Mouse (Mus musculus) splenic B cell, adult 2 months (primary cell): ENCODE data around the gene Klc3.

ENCODE experiments used
- DNase-seq: peaks from one replicate; pipeline ENCODE4 v3.0.0-alpha.2; 2011; ENCODE audit warnings: low read depth, low spot score
- H3K27me3 ChIP-seq: 2 replicates; pipeline ENCODE4 v1.6.1; 2012; ENCODE audit warnings: mild to moderate bottlenecking, low read length, moderate library complexity, mixed read lengths; ENCODE audit not compliant: control insufficient read depth, poor library complexity, insufficient read depth, severe bottlenecking
- H3K36me3 ChIP-seq: 2 replicates; pipeline ENCODE4 v1.6.1; 2012; ENCODE audit warnings: mild to moderate bottlenecking, low read length, moderate library complexity, mixed read lengths; ENCODE audit not compliant: control insufficient read depth, poor library complexity, insufficient read depth, severe bottlenecking

Gene Klc3

DNA sequence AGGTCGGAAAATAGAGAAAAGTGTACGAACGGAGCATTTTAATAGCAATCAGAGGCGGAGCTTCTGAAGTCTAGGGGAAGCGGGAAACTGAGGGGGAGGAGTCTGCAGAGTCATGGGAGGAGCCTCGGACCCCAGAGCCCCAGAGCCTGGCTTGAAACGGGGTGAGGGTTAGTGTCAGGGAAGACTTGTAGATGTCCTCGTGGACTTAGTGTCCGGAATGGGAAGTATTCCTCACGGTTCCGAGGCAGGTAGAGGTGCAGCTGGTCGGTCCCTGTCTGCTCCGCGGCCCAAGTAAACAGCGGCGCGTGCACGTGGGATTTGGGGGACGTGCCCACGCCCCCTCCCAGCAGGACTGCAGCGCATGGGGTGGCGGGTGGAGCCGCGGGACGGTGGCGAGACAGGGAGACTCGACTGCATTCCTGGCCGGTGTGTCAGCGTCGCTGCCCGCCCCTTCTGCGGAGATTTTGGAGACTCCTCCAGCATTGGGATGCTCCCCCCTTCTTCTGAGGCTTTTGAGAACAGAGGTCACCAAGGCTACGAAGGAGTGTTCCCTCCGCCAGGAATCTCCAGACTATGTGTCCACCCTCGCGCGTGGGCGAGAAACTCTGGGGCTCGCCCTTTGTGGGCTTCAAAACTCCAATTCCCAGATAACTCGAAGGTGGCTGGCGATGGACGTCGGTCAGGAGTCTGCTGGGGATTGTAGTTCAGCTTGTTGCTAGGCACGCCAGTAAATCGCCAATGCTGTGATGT is 43.8 kb downstream of the Klc3 start:
- Histone ChIP-seq H3K27me3 (no peaks in the 10 kb centered on the region), H3K36me3 (no peaks in the 10 kb centered on the region)
- DNase-seq = peak; percentile 23

DNA sequence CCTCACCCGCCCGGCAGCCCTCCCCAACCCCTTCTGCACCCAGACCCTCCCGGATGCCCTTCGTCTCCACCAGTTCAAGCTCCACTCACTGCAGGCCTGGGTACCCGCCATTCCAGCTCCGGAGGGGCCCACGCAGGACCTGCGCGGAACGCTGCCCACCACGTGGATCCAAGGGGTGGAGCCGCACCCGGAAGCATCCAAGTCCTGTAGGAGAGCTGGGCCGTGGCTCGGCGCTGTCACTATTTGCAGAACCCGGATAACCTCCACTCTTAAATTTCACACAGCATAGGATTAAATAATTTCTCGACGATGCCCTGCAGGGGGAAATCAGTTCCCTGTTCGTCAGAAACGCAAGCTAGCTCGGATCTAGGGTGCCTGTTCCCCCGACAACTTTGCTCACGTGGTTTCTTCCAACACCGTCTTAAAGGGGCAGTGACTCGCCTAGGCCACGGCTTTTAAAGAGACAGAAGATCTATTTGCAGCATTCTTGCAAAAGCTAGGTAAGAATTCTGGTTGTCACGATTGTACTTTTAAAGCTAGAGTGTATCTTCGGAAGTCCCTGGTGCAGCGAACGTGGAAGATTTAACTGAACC is 44.5 kb downstream of the Klc3 start, which contains the start of the genes Cd3eap and Ppp1r13l:
Gene Cd3eap (minus strand): TSS at position 185 of the 593 bp plus-strand sequence.
Gene Ppp1r13l (plus strand): TSS at position 451 of the 593 bp plus-strand sequence.
- peak; percentile 89 for DNase-seq
- H3K27me3 ChIP-seq = no peaks in the 10 kb centered on the region

DNA sequence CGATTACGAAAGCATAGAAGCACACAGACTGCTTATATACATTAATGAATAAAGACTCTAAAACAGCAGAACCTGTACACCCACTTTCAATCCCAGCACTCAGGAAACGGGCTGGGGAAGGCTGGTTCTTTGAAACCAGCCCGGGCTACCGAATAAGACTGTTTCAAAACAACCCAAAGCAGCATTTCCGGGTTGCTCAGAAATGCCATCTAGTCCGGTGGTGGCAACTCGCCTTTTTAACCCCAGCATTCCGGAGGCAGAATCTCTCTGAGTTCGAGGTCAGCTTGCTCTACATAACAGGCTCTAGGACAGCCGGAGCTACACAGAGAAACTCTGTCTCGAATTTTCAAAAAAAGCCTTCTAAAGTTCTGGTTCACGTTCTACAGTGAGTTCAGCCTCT is 45.3 kb downstream of the Klc3 start:
- DNase-seq = no peak
- no peaks in the 10 kb centered on the region for H3K27me3 ChIP-seq
- no peaks in the 10 kb centered on the region for H3K36me3 ChIP-seq

More for the DNA sequence above, 44.5 kb downstream of the Klc3 start, which contains the start of the genes Cd3eap and Ppp1r13l:
- no peaks in the 10 kb centered on the region for H3K36me3 ChIP-seq

DNA sequence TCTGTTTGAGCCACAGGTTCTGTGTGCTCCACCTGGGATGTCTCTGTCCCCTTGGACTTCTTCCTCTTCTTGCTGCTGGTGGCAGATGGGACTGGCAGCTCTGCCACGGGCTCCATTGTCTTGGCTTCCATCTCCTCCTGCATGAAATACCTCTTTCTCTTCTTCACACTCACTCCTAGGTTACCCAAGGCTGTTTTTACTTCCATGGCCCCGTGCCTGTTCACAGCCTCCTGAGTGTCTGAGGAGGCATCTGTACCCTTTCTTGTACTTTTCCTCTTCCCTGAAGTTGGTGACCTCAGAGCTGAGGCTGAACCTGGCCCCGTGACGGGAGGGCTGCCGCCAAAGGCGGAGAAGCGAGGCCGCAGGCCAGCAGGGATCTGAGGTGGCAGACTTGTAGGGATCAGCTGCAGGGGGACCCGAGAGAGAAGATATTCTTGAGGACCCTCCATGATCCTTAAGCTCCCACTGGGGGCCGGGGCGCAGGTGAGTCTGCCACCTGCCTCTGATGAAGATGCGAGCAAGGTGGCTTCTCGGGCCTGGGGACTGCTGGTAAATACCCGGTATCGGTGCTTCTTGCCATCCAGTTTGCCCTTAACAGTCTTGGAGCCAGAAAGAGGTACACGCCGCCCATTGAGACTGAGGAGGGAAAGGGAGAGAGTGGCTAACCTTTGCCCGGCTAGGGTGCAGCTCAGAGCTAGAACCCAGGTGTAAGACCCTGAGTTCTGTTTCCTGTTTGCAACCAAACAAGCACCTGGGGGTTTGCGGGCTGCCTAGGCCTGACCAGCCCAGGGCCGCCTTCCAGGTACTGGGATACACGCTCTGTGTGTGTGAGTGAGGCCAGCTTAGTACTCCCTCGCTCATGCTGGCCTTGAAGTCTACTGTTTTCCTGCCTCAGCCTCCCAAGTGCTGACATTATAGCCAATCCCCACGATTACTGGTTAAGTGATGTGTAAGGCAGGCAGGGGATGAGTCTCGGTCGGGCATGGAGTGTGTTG is 46.2 kb downstream of the Klc3 start:
- Histone ChIP-seq H3K27me3 (no peaks in the 10 kb centered on the region), H3K36me3 (peaks cover 2% of the 10 kb centered on the region; the same call in 1 of the 2 replicates)
- DNase-seq = no peak

DNA sequence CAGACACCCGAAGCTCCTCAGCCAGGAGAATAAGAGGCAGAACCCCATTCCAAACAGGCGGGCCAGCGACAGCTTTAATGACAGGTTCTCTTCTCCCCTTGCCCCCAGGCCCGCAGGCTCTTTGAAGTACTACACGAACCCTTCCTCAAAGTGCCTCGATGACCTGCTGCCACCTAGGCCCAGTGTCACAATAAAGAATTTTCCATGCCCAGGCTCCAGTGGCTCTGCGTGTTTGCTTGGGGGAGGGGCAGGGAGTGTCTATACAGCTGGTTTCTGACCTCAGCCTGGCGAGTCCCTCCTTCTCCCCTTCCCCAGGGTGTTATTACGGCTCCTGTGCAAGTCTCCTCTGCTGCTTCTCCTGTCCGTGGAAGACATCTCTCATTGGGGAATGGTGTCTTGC is 47.6 kb downstream of the Klc3 start:
- DNase-seq = no peak
- Histone ChIP-seq H3K36me3 (peaks cover 2% of the 10 kb centered on the region), H3K27me3 (no peaks in the 10 kb centered on the region)

DNA sequence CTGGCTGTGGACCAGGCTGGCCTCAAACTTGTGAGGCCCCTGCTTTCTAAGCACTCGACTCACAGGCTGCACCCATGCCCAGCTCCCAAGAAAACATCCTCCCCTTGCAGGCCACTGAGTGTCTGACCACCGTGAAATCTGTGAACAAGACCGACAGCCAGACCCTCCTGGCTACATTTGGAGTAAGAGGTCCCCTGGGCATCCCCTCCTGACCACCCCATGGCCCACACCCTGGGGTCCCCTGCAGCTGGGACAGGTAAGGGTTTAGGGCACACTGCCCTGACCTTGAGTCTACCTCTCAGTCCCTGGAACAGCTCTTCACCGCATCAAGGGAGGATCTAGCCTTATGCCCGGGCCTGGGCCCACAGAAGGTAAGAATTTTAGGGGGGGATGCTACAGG is 48.9 kb downstream of the Klc3 start:
- no peak for DNase-seq
- peaks cover 3% of the 10 kb centered on the region for H3K36me3 ChIP-seq
- H3K27me3 ChIP-seq = no peaks in the 10 kb centered on the region

DNA sequence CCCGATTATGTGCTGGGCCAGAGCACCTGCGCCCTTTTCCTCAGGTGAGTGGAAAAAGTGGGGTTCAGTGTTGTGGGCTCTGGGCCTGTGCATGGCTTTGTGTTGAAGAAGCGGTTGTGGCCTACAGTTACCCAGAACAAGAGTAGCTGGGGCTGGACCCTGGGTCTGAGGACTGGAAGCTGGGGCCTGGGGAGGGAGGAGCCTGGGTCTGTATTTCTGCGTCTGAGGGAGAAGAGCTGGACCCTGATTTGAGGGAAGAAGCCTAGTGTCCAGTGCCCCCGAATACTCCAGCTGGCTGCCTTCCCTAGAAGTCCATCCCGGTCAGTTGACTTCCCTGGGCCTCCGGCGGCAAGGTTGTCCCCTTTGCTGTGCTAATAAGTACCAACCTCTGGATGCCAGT is 53.7 kb downstream of the Klc3 start:
- Histone ChIP-seq H3K36me3 (peaks cover 4% of the 10 kb centered on the region), H3K27me3 (no peaks in the 10 kb centered on the region)
- no peak for DNase-seq

DNA sequence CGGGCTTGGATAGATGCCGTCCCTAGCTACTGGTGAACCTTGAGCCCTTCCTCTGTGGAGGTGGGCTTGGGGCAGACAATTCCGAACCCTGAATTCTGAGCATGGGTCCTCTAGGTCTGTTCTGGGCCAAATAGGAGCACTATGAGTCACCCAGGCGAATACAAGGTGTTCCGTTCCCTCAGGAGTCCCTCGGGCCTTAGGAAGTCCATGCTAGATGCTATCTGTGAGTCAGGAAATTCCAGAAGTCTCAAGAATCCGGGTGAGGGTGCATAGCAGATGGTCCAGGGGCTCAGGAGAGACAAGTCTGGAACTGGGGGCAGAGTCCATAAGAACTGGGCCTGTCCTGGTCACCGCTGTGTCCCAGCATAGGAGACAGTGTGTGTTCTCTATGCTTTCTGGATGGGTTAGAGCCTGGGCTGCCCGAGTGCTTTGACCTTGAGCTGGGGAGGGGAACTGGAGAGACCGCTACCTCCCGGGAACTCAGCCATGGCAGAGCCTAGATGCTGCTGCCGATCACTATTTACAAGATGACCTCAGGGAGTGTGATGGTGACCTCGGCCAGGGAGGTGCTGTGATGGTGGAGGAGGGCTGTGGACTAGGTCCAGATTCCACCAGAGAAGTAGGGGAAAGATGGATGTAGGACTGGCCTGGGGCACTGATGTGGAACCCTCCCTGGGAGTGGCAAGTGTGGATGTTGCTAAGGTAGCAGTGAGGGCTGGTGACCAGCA is 54.6 kb downstream of the Klc3 start:
- H3K36me3 ChIP-seq = peaks cover 4% of the 10 kb centered on the region
- no peak for DNase-seq
- no peaks in the 10 kb centered on the region for H3K27me3 ChIP-seq

DNA sequence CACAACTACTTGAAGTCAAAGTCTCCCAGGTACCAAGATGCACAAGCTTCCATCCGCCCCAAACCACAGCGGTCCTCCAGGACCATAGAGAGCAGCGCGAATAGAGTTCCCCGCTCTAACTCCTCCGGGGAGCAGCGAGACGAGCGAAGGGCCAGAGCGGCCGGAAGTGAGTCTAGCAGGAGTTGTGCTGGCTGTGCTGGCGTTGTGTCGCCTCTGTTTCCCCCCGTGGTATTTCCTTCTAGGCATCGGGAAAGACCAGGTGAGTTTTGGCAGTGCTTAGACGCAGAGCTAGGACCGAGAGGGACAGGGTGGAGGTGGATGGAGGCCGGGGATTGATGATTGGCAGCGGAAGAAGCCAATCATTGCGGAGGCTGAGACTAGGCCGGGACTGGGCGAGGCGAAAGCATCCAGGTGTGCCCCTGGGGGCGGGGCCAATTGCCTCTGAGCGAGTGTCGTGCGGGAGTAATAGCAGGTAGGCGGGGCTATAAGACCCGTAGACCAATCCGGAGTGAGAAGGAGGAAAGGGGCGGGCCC is 58.9 kb downstream of the Klc3 start:
- H3K36me3 ChIP-seq = peaks cover under 1% of the 10 kb centered on the region; the same call in 1 of the 2 replicates
- peak; percentile 99 for DNase-seq

More for the DNA sequence above, 58.9 kb downstream of the Klc3 start:
- H3K27me3 ChIP-seq = no peaks in the 10 kb centered on the region
